Mouse (Mus musculus) thymus, adult 2 months (tissue): Measurements from ENCODE around the gene Chd9.

Source experiments
- CTCF ChIP-seq: fragments of 200-500 bp; IDR thresholded peaks from 2 replicates; pipeline ENCODE4 v1.5.1; 2012; ENCODE audit warnings: mild to moderate bottlenecking, control low read depth, low read length, moderate library complexity, borderline replicate concordance; ENCODE audit not compliant: control insufficient read depth, poor library complexity, insufficient read depth; ENCODE audit errors: extremely low read depth
- POLR2A ChIP-seq: fragments of 200-500 bp; IDR thresholded peaks from 2 replicates; pipeline ENCODE4 v1.6.1; 2012; ENCODE audit warnings: mild to moderate bottlenecking, low read length, control low read depth, moderate library complexity; ENCODE audit not compliant: control insufficient read depth, poor library complexity, insufficient read depth; ENCODE audit errors: extremely low read depth

- TF ChIP-seq CTCF (no peak), POLR2A (no peak)
These were observed 63.9 kb downstream of the Chd9 start for GRCm38 (mm10) chr8:90891872-90892578.
